Mouse (Mus musculus) cerebellum, adult (tissue): ENCODE measurements around the gene Scgb1b3.

ENCODE experiments used
- ATAC-seq: cut with Nextera tagmentation; 2 replicates; pipeline ENCODE4 v1.9.2; 2017; ENCODE audit warnings: mild to moderate bottlenecking, moderate library complexity, mixed read lengths; ENCODE audit not compliant: insufficient number of reproducible peaks, low FRiP score, low TSS enrichment

Scgb1b3 gene

GRCm38 (mm10) chr7:31375292-31375691 lies at the start of gene Scgb1b3:
Gene Scgb1b3 (plus strand): TSS chr7:31375592.
- ATAC-seq, result no peak

- ATAC-seq, result no peak
These were observed 13.3 kb upstream of the Scgb1b3 start, which contains the start of gene Scgb2b3 for GRCm38 (mm10) chr7:31362022-31362560. Gene Scgb2b3 (minus strand): TSS chr7:31362072.
